Mouse (Mus musculus): Measurements from ENCODE around the gene Cuedc1. TPM values are rescaled to one million over a fixed set of nuclear protein-coding genes. Genes with fewer than 3 reads are reported as not detected.
"Not testable (repeated sequence)": the region's sequence is repeated elsewhere in the genome, so short reads cannot be mapped to it uniquely, and the experiment has no call there.

The Cuedc1 gene
- total RNA-seq, 4 experiments from 2014 or later = 28.0 to 31.8 (median 30.9) TPM

DNA sequence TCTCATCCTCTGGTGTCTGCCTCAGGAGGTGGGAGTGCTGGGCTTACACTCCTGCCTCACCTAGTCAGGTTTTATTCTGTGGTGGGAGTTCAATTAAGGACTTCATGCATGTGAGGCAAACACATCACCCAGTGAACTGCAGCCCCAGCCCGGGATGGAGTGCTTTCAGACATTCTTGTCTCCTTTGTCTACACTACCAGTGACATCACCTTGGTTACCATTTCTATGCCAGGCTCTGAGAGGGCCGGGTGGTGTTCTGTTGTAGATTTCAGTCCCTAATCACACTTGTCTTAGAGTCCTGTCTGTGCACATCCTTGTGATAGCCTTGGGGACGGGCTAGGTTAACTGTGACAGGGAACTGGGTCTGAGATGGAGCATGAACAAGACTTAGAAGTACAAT is 70.8 kb downstream of the Cuedc1 start:
- no peak for DNase-seq (ENCODE audit: low spot score in 2 of 2)

DNA sequence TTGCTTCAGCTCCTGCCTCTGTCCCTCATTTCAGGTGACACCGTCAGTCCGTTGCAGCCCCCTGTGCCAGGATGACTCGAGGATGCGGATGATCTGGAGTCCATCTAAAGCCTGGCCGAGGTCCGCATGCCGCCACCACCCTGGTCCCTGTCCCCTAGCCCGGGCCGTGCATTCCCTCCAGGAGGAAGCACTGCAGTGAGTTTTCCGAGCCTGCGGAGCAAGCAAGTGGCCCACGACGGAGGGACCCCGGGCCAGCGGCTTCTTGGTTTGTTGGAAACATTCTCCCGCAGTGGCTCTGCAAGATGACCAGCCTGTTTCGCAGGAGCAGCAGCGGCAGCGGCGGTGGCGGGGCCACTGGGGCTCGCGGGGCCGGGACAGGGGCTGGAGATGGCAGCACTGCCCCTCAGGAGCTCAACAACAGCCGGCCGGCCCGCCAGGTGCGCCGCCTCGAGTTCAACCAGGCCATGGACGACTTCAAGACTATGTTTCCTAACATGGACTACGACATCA is 71.7 kb downstream of the Cuedc1 start:
- no peak for DNase-seq (ENCODE audit: low spot score in 2 of 2)

DNA sequence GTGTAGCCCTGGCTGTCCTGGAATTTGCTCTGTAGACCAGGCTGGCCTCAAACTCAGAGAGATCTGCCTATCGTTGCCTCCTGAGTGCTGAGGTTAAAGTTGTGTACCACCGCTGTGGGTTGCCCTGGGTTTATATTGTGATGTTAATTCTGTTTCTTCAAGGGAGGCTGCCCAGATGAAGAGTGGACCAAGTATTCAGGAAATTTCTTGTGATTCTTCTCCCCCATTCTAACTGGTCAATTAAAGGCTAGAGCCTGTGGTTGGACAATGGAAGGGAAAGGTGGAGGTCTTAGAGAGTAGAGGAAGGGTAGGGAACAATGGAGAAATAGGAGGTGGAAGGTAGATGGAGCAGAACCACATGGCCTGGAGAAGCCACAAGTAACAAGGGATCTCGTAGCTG is 72.7 kb downstream of the Cuedc1 start:
- no peak for DNase-seq (ENCODE audit: low spot score in 2 of 2)

DNA sequence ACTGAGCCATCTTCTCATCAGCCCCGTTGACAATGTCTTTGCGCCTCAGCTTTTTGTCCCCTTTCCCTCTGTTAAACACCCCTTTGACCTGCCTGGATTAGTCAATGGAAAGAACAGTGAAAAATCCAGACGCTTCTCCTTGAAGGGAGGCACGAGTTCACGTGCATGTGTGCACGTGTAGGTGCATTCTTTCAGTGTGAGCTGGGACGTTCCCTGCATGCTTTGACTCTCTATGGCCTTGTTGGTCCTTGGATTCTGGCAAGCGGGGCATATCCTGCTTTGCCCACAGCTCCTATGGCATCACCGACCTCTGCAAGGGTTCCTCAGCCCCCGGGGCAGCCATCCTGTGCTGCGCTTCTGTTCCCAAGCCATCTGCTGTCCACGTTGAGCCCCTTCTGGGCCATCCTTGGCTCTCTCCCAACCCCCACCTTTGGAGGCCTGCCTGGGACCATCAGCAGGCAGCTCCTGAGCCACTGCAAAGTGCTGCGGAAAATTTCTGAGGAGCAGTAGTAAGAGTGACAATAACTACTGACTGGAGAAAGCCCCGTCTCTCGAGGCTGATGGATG is 74.1 kb downstream of the Cuedc1 start:
- no peak for DNase-seq (ENCODE audit: low spot score in 2 of 2)

DNA sequence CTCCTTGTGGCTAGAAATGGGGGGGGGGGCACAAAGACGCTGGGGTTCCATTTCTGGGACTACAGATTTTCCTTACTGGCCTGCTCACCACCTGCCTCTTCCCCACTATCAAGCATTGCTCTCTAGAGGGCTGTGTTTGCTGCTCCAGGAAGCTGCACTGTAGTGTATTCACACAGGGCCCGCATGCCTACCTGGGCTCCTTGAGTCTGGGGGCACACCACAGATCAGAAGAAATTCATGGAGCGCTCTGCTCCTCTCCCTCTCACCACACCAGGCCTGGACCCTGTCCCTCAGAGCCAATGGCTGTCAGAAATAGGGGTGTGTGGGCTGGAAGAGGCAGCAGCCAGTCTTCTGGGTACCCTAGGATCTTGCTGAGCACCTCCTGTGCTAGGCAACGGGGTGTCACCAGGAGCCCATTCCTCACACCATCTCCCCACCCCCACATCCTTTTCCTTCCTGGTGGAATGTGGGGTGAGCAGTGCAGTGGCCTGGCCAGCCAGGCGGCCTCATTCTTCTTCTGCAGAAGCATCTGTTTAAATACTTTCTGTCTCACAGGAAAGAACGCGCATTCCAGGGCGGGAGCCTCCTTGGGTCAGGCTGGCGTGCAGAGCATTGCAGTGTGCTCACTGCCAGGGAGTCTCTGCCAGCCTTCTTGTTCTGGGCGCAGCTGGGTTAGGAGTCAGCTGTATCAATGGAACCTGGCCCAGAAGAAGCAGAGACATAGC is 74.9 kb downstream of the Cuedc1 start:
- DNase-seq (ENCODE audit: low spot score in 2 of 2) = no peak

DNA sequence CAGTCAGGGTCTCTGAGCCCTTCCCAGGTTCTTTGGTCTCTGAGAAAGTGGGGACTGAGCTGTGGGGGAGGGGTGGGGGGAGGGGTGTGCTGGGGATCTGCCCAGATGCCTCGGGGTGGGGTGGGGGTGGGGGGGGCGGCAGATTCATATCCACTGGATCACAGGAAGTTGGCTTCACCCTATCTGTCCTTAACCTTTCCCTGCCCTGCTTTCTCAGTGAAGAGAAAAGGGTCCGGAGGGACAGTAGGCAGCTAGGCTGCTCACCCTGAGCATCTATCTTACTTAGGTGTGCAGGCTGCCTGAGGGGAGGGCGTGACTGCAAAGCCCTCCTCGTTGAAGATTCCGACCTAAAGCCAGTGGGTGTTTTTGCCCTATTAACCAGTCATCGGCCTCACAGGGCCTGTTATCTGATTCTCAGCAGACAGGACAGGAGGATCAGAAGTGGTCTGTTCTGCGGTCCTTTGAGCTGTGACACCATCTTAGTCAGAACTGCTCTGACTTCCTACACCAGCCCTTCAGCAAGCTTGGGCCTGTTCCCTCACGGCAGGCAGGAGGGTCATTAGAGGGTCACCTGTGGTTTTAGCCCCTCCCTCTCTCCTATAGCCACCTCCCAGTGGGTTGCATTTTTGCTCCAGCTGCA is 75.6 kb downstream of the Cuedc1 start:
- DNase-seq (ENCODE audit: low spot score in 2 of 2) = no peak

DNA sequence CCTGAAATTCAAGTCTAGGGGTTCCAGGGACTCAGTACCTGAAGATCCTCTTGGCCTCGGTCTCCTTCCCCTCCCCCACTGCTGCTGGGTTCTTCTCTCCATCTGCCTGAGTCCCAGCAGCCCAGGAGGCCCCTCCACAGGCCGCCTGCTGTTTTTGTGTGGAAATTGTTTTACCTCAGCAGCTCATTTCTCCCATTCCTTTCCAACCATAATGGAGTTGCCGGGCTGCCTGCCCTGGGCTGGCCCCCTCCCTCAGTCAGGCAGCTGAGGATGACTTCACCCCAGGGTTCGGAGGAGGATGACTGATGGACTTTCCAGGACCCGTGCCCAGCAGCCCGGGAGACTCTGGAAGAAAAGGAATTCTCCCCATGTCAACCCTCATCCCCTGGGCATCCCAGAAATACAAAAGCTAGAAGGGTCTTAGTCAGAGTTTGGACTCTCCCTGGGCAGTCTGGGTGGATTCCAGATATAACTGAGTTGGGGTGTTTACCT is 82.7 kb downstream of the Cuedc1 start:
- DNase-seq (ENCODE audit: low spot score in 2 of 2) = no peak

DNA sequence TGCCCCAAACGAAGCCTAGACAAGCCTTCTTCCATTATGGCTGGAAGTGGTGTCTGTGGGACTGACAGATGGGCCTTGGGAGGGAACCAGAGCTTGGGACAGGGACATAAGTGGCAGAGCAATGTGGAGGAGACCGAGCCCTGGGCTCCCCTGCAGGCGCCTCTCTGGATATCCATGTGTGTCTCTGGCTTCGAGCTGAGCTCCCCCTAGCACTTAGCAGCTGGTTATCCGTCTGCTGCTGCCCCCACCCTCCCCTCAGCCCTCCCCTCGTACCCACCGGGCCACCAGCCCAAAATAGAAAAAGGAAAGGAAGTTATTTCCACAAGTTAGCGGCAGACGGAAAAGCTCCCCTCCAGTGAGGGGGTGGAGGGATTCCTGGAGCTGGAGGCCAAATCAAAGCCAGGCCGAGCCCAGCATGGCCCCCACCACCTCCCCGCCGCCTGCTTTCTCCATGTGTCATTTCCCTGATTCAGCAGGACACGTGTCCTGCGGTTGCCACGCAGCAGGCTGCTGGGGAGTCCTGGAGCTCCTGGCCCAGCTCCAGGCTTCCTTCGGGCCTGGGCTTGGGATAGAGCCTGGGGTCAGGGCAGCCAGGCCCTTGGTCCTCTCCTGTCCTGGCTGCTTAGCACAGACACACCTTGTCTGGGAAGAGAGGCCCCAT is 83.2 kb downstream of the Cuedc1 start:
- peak in 1 of 2 experiments; percentile 65 for DNase-seq (ENCODE audit: low spot score in 2 of 2)

DNA sequence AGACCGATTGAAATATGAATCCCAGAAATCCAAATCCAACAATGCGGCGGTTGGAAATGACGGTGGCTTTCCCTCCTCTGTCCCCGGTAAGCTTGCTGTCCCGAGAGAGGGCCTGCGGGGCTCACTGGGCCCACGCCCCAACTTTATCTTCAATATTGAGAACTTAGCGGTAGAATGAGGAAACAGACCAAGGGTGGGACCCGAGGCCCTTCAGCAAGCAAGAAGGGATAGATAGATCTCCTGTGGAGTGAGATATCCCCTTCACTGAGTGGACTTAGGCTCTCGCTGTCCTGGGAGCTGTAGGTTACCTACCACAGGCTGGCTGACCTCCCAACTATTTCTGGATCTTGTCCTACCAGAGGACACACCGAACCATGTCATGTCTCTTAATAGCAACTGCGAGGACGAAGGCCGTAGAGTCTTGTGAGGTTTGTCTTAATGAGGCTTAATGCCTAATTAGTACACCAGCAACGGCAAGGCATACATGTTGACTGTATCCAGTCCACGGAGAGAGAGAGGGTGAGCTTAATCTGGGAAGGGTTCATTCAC is 86.8 kb downstream of the Cuedc1 start:
- no peak for DNase-seq (ENCODE audit: low spot score in 2 of 2)

DNA sequence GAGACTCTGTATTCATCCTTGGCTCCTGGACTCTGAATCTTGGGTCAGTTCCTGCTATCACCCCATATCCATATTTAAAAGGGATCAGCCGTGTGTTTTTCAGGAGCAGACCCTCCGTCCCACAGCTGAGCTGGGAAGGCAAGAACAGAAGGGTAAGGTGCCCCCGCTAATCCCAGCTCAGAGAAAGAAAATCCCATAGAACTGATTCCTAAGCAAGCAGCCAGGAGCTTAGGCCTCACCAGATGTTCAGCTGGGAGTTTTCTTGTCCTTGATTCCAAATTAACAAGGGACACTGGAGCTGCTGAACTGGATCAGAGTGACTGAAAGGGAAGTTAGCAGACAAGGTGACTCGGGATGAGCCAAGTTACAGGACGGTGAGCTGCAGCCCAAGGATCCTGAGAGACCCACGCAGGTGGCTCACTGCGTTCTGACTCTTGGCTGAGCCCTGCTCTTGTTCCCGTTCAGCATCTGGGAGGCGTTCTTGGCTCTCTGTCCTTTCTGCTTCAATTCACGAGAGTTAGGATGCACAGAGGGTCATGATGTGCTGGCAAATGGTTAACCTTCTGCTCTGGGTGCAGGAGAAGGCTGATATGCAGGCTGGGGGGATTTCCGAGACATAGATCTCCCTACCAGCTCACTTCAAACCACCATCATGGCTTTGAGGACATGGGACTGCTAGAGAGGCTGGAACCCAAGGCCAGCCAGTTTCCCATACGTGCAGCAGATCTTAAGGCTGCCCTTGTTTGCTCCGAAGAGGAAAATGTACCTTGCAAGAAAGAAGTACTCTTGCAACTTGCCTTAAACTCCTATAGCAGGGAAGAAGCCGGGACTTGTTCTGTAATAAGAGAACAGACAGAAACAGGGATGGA is 88.5 kb downstream of the Cuedc1 start:
- DNase-seq (ENCODE audit: low spot score in 2 of 2) = no peak

DNA sequence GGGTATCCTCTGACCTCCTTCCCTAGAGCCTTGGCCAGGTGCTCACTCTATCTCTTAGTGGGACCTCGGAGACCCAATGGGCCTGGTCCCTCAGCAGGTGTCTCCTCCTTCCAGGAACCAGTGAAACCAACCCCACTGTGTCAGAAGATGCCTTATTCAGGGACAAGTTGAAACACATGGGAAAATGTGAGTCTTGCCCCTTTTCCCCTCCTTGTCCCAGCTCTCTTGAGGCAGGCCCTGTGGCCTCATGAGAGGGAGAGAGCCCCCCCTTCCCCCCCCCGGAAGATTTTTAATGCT is 89.0 kb downstream of the Cuedc1 start:
- DNase-seq (ENCODE audit: low spot score in 2 of 2) = no peak

DNA sequence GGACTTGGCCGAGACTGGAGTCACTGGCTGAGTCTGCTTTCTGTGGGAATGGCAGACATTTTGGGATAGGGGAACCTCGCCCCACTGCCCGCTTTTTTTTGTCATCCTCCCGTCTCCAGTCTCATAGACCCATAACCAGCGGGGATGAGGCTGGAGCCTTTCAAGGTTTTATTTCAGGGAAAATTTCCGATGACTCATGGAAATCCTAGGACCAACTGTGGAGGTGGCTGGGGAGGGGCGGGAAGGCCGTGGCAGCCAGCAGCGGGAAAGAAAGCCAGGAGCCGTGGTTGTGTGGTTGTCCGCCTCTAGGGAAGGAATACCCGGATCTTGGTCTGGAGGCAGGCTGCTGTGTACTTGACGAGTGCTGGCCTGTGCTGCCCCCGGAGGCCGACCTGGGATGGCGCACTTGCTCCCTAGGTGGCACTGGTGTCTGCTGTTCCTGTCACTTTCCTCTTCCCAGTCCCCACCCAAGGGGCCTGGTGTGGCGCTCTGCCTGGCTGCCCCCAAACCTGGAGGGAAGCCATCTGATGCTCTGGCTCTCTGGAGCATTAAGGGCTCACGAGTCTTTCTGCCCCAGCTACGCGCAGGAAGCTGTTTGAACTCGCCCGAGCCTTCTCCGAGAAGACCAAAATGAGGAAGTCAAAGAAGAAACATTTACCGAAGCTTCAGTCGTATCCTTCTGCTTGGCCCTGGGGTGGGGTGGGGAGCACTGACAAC is 89.7 kb downstream of the Cuedc1 start:
- peak; percentile 54 to 85 for DNase-seq (ENCODE audit: low spot score in 2 of 2)

DNA sequence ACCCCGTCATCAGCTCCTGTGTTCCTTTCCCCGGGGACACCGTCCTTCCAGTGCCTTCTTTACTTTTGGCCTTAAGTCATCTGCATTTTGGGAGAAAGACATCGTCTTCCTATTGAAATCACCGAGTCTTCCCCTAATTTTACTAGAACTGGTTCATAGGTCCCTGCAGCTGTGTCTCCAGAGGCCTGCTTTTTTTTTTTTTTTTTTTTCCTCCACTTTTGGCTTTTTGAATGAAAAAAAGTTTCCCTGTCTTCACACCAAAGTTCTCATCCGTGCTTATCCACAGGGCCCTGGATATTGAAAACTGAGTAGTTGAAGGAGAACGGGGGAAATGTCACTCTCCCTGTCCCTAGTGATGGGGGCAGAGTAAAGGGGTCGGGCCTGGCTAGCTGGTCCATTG is 90.4 kb downstream of the Cuedc1 start:
- DNase-seq (ENCODE audit: low spot score in 2 of 2) = no peak

DNA sequence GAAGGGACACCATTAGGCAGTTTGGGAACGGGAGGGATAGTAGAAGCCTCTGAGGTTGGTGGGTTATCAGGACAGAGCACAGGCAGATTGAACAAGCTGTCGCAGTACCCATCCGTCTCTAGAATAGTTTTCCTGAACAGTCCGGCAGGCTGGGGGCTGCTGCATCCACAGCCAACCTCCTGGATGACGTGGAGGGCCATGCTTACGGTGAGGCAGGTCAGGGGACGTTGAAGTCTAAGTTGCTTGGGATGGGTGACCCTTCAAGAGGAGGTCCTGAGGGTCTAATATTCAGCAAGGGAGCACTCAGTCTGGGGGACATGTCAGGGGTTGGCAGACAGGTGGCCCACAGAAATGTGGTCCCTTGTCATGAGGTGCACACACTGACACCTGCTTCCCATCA is 90.8 kb downstream of the Cuedc1 start:
- no peak for DNase-seq (ENCODE audit: low spot score in 2 of 2)

DNA sequence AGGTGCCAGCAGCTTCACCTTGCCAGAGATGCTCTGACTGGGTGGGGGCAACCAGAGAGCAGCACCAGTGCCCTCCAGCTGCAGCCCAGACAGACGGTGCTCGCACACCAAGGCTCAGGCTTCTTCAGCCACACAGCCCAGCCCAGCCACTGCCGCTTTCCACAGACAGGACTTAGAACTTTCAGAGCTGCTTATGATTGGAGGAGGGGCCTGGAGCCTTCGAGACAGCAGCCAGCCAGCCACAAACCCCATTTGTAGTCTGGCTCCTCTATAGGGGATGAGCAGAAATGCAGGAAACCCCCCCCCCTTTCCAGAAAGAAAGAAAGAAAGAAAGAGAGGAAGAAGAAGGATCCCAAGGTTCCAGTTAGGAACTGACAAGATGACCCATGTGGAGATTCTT is 94.7 kb downstream of the Cuedc1 start:
- DNase-seq (ENCODE audit: low spot score in 2 of 2) = no peak

DNA sequence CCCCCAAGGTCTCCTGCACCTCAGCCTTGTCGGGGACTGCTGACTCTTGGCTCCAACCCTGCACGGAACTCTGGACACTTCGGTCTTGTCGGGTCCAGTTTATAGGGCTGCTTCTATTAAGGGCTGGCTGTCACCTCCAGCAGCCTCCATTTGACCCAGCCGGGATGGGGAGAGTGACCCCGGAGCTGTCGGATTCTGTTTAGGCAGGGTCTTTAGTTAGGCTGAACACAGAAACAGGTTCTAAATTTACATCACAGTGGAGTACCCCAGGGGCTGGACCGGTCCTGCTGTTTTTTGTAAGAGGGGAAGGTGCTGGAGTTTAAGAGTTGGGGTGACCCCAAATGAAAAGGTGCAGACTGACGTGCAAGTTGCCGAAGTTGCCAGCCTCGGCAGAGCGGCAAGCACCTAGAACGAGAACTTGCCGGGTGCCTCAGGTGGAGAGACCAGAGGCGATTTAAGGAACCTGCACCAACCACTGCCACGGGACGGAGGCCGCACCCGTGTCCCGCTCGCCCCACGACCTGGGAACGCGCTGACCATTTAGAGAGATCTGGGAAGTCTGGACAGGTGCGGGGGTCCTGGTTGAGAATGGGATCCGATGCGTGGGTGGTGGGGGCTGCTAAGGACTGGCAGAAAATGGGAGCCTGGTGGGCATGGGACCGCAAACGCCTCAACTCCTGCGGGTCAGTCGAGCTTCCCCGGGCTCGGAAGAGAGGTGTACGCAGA is 95.4 kb downstream of the Cuedc1 start:
- DNase-seq (ENCODE audit: low spot score in 2 of 2) = no peak

DNA sequence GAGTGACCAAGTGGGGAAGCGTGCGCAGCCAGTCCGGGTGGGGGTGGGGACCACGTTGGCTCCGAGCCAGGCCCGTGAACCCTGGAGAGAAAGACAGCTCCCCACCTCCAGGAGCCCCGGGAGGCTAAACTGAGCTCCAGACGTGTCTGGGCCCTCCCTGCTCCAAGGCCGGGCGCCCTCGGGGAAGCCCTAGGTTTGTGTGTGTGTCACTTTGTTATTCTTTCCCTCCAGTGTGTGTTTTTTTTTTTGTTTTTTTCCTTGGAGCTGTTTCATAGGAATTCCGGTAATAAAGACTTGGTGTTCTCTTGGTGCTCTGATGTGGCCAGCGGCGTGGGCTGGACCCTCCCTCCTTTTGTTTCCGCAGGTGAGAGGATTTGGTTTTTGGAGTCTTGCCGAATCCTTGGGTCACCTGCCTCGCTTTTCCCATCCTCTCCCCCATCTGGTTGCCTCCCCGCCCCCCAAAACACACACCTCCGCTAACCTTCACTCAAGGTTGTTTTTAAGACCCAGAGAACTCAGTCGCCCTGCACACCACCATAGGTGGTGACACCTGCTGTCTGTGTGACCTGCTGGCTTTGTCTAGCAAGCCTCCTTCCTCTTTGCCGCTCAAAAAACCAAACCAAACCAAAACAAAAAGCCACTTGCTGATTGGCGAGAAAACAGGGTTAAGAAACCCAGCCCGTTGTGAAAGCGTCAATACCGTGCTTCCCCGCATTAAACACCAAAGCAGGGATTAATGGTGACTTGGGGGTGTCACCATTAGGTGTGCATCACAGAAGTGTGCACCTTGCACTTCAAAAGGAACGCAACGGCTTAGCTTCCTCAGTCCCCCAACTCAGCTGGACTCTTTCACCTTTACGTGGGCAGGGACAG is 96.2 kb downstream of the Cuedc1 start:
- no peak for DNase-seq (ENCODE audit: low spot score in 2 of 2)

DNA sequence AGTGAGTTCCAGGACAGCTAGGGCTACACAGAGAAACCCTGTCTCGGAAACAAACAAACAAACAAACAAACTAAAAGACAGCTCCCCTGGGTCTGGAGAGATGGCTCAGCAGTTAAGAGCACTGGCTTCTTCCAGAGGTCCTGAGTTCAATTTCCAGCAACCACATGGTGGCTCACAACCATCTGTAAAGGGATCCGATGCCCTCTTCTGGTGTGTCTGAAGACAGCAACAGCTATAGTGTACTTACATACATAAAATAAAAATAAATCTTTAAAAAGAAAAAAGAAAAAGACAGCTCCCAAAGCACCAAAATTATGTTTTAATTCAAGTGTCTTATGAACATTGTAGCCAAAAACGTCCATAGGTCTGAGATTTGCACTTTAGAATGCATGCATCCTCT is 97.8 kb downstream of the Cuedc1 start:
- not testable (repeated sequence) for DNase-seq (ENCODE audit: low spot score in 2 of 2)

DNA sequence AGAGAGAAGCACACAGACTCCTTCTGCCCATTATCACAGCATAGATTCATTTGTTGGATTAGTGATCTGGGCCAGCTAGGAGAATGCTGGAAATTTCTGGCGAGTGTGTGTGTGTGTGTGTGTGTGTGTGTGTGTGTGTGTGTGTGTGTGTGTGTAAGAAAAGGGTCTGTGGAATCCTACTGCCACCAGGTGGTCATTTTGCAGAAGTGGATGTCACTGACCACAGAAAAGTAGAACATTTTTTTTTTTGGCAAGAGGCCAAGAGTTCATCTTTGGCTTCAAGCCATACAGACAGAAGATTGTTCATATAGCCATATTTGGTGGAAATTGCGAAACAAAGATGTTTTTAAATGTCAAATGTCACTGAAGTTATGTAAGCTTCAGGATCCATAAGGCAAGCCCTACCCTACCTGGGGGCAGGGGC is 99.3 kb downstream of the Cuedc1 start:
- DNase-seq (ENCODE audit: low spot score in 2 of 2) = peak in 1 of 2 experiments; percentile 21
